Mouse (Mus musculus) adrenal gland (tissue): Measurements from ENCODE around the gene Uggt2.

Experiments
- intact Hi-C: fragments of 180-260 bp; cut with DNase I; formaldehyde crosslinking; loops from one replicate; pipeline ENCODE4 v1.15.1; 2025
- long read RNA-seq, 2 experiments: library from polyadenylated mRNA; unstranded; transcript quantifications; one replicate each; pipeline ENCODE4 v2.0.0; 2020; ENCODE audit warnings: borderline replicate concordance in 1 of 2; ENCODE audit not compliant: insufficient replicate concordance in 1 of 2

Gene Uggt2
- long read RNA-seq, experiment 1, partial matches to known transcripts, result 0 of 2 reads
- long read RNA-seq, experiment 1, other reads (novel, unspliced or antisense), result 0 of 2 reads
- long read RNA-seq, experiment 2, partial matches to known transcripts, result 5 of 9 reads
- long read RNA-seq, experiment 2, other reads (novel, unspliced or antisense), result 2 of 9 reads

GRCm38 (mm10) chr14:119098851-119099569, at the start of gene Uggt2:
Gene Uggt2, minus strand, starts transcription at chr14:119099430.
- intact Hi-C loops, result no loop called here

- intact Hi-C loops, result no loop called here
Measured at GRCm38 (mm10) chr14:119139381-119139950, 40.2 kb upstream of the Uggt2 start.

- intact Hi-C loops, result no loop called here
Measured at GRCm38 (mm10) chr14:119138786-119139100, 39.5 kb upstream of the Uggt2 start.

- intact Hi-C loops, result no loop called here
Measured at GRCm38 (mm10) chr14:119137906-119138785, 38.9 kb upstream of the Uggt2 start, which contains the start of gene Hs6st3. Gene Hs6st3, plus strand, starts transcription at chr14:119138341.

- intact Hi-C loops, result no loop called here
Measured at GRCm38 (mm10) chr14:119137512-119137905, 38.3 kb upstream of the Uggt2 start.

GRCm38 (mm10) chr14:119127330-119127729, 28.1 kb upstream of the Uggt2 start:
- intact Hi-C loops, result no loop called here

- intact Hi-C loops, result no loop called here
Measured at GRCm38 (mm10) chr14:119125840-119126239, 26.6 kb upstream of the Uggt2 start.

GRCm38 (mm10) chr14:119124061-119124460, 24.8 kb upstream of the Uggt2 start:
- intact Hi-C loops, result no loop called here

GRCm38 (mm10) chr14:119123582-119123981, 24.4 kb upstream of the Uggt2 start:
- intact Hi-C loops, result no loop called here

GRCm38 (mm10) chr14:119112558-119112957, 13.3 kb upstream of the Uggt2 start:
- intact Hi-C loops, result no loop called here

GRCm38 (mm10) chr14:119109776-119110218, 10.6 kb upstream of the Uggt2 start:
- intact Hi-C loops, result loop anchor here (10.0 kb wide), 1 partner anchor 745 kb away; no protein-coding TSS in a partner anchor

- intact Hi-C loops, result loop anchor here (10.0 kb wide), 1 partner anchor 746 kb away; no protein-coding TSS in a partner anchor
Measured at GRCm38 (mm10) chr14:119108776-119109301, 9.6 kb upstream of the Uggt2 start.

GRCm38 (mm10) chr14:119107591-119107990, 8.4 kb upstream of the Uggt2 start:
- intact Hi-C loops, result loop anchor here (10.0 kb wide), 1 partner anchor 747 kb away; no protein-coding TSS in a partner anchor

- intact Hi-C loops, result no loop called here
Measured at GRCm38 (mm10) chr14:119099570-119099891, 301 bp upstream of the Uggt2 start.

GRCm38 (mm10) chr14:119061811-119062210, 37.4 kb downstream of the Uggt2 start:
- intact Hi-C loops, result no loop called here

GRCm38 (mm10) chr14:119060682-119061081, 38.5 kb downstream of the Uggt2 start:
- intact Hi-C loops, result no loop called here

- intact Hi-C loops, result no loop called here
Measured at GRCm38 (mm10) chr14:119057014-119057413, 42.2 kb downstream of the Uggt2 start.

- intact Hi-C loops, result no loop called here
Measured at GRCm38 (mm10) chr14:119052969-119053368, 46.3 kb downstream of the Uggt2 start.

- intact Hi-C loops, result no loop called here
Measured at GRCm38 (mm10) chr14:119052361-119052760, 46.9 kb downstream of the Uggt2 start.

GRCm38 (mm10) chr14:119043765-119044164, 55.5 kb downstream of the Uggt2 start:
- intact Hi-C loops, result loop anchor here (5.0 to 10.0 kb wide), 2 partner anchors 811 to 1014 kb away; no protein-coding TSS in a partner anchor

- intact Hi-C loops, result loop anchor here (5.0 to 10.0 kb wide), 2 partner anchors 815 to 1017 kb away; no protein-coding TSS in a partner anchor
Measured at GRCm38 (mm10) chr14:119040253-119040652, 59.0 kb downstream of the Uggt2 start.
